Mouse (Mus musculus) left cerebral cortex, adult 9 months (tissue): ENCODE results near the gene Scn8a.

Source experiments
- DNase-seq, 2 experiments: peaks; one replicate each; pipeline ENCODE4 v3.0.0; 2022; ENCODE audit warnings: low spot score in 2 of 2

Gene Scn8a

DNA sequence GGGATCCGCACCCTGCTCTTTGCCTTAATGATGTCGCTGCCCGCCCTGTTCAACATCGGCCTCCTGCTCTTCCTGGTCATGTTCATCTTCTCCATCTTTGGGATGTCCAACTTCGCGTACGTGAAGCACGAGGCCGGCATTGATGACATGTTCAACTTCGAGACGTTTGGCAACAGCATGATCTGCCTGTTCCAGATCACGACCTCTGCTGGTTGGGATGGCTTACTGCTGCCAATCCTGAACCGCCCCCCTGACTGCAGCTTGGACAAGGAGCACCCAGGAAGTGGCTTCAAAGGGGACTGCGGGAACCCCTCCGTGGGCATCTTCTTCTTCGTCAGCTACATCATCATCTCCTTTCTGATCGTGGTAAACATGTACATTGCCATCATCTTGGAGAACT lies 170.0 kb downstream of the Scn8a start:
- DNase-seq: no peak

DNA sequence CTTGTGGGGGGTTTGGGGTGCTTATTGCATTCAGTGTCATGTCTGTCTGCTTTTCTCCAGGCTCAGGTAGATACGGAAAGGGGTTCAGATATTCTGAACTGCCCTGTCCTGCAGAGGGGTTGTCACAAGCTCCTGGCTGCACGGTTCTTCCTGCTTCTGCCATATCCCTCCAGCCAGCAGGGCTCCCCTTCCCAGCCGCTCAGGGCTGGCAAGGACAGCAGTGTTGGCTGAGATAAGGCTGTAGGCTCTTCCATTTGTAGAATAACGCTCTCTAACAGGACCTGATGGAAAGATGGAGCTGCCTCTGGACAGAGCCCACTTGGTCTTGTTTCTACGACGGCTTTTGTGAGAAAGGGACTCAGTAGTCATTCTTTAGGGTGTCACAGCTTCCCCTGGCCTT lies 172.3 kb downstream of the Scn8a start:
- DNase-seq: no peak

DNA sequence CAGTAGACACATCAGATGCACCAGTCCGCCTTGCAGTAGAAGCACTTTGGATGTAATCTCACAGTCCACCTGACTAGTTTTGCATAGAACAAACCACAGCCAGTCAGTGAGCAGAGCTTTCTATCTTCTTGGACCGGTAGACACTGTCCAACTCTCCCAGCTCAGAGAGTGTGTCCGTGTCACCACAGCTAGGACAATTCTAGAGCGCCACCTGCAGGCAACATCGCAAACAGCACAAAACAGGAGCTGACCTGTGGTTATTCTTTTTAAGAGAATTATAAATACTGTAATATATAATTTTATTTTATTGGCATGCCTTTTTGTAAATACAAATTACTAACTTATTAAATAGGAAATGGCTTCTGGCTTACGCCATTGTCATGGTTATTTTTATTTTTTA lies 173.0 kb downstream of the Scn8a start:
- peak in 1 of 2 experiments; percentile 82 for DNase-seq

DNA sequence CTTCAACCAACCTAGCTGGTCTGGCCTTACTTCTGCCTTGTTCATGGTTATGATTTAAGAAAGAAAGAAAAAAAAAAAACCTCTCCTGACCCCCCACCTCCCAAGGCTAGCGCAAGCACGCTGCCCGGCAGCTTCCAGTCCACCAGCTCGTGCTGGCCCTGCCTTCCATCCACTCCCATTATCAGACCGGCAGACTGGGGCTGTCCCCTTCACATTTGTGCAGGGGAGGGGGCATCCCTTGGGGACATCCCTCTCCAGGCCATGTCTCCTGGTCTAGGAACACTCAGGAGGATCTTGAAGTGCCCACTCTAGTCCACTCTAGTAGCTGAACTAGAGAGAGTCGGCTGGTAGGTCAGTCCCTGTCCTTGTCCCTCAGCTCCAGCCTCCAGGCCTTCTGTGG lies 174.9 kb downstream of the Scn8a start:
- DNase-seq: no peak

DNA sequence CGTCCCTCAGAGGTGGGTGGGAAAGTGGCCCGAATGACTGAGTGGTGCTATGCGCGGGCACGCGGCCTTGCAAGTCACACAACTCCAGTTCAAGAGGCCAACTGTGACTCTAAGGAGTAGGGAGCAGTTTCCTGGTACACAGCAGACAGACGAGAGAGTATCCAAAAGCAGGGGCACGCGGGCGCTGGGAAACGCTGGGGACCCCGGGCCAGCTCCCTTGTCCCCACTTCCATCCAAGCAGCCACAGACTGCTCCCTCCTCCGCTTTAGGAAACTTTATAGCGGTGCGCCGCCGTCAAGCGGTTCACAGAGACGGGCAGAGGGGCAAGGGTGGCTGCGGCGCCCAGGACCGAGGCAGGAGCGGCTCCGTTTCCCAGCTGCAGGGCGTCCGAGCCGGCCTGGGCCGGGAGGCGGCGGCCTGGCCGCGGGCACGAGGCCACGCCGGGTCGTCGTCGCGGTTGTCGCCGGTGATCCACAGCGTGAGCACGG lies 176.4 kb downstream of the Scn8a start:
- no peak for DNase-seq

DNA sequence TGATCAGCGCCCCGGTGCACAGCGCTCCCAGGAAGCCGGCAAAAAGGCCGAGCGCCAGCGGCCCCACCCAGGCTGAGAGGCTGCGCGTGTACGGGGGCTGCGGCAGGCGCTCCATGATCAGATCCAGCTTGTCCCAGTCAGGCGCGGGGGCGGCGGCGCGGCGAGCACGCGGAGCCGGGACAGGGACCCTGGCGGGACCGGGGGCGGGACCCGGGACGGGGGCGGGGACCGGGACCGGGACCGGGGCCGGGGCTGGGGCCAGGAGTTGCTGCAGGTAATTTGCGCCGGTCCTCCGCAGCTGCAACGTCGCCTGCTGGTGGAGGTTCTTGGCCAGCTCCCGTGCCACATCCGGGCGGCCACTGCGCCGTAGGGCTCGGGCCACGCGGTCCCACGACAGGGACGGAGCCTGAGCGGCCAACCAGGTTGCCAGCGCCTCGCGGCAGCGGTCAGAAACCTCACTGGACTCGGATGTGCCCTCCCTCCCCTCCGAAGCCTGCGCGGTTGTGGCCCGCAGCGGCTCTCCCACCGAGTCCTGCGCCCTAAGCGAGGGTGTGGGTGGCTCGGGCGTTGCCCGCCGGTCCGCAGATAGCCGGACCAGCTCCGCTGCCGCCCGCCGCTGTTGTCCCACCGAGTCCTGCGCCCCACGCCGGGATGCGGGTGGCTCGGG lies 177.0 kb downstream of the Scn8a start:
- peak in 1 of 2 experiments; percentile 33 for DNase-seq

DNA sequence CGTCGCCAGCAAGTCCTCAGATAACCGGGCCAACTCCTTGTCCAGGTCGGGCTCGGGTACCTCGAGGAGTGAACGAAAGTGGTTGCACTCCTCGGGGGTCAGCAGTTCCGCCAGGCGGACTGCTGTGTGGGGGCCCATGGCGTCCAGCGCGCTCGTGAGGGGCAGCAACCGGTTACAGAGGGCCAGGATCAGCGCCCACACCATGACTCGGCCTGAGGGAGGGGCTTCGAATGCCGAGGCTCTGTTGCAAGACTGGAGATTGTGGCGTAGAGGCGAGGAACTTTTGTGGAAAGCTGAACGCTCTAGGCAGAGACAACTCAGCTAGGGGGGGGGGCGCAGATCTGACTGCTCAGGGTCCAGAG lies 177.5 kb downstream of the Scn8a start, which contains the start of gene Gm47841:
Gene Gm47841, minus strand, starts transcription at position 204 of the 362 bp plus-strand sequence.
- DNase-seq: no peak

DNA sequence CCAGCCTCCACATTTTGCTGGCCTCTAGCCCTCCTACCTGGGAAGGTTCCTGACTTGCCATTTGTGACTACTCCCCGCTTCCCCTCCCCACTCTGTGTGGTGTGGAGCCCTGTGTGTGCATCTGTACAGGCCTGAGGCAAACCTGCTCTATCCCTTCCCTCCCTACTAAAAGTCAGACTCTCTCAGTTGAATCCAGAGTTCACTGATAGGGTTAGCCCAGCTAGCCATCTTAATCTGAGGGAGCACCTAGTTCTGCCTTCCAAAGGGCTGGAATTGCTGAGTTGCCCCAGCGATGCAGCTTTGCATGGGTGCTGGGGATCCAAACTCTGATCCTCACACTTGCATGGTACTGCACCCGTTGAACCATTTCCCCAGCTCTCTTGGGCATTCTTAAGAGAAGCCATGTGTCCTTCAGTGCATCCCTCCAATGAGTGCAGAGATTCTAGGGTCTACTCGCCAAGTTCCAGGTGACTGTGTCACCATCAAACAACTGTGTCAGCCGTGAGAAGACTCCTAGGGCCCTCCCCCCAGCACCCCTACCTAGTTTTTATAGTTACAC lies 178.8 kb downstream of the Scn8a start:
- DNase-seq: no peak

DNA sequence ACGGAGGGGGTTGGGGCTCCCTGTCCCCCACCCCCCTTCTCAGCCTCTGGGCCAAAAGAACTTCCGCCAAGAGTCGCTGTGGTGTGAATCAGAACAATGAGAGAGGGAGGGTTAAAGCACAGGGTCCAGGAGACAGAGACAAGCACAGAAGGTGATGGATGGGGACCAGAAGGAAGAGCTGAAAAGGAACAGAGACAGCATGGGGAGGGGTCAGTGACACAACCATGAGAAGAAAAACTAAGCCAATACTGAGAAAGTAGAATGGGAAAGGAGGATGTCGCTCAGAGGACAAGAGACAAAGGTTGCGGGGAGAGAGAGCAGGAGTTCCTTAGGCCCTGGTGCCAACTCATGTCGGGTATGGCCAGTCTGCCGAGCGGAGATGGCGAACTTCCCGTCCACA lies 182.2 kb downstream of the Scn8a start:
- no peak for DNase-seq

DNA sequence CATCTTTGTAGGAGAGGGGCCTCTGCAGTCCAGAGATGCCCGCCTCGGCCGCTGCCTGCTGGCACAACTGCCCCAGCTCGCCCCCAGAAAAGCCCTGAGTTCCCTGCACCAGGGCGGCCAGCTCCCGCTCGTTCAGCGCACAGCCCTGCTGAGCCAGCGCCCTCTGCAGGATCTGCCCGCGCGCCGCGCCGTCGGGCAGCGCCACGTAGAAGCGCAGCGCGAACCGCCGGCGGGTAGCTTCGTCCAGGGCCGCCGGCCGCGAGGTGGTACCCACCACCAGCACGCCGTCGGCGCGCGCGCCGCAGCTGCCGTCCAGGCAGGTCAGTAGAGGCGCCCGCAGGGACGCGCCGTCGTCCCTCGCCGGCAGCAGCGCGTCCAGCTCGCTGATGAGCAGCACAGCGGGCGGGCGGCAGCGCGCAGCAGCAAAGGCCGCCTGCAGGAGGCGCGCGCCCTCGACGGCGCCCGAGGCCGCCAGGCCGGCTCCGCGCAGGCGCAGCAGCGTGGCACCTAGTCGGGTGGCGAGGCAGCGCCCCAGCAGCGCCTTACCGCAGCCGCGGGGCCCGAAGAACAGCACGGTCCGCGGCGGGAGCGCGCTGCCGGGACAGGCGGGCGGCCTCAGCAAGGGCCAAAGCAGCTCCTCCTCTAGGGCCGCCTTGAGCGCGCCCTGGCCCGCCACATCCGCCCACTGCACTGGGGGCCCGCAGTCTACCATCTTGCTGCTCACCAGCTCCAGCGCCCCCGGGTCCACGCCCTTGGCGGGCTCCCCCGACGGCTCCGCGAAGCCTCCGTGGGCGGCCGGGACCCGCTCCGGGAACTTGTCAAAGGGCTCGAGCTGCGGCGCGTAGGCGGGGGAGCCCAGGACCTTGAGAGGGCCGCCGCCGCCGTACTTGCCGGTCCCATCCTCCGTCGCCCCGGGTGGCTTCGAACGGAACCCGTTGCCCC lies 183.2 kb downstream of the Scn8a start:
- no peak for DNase-seq

DNA sequence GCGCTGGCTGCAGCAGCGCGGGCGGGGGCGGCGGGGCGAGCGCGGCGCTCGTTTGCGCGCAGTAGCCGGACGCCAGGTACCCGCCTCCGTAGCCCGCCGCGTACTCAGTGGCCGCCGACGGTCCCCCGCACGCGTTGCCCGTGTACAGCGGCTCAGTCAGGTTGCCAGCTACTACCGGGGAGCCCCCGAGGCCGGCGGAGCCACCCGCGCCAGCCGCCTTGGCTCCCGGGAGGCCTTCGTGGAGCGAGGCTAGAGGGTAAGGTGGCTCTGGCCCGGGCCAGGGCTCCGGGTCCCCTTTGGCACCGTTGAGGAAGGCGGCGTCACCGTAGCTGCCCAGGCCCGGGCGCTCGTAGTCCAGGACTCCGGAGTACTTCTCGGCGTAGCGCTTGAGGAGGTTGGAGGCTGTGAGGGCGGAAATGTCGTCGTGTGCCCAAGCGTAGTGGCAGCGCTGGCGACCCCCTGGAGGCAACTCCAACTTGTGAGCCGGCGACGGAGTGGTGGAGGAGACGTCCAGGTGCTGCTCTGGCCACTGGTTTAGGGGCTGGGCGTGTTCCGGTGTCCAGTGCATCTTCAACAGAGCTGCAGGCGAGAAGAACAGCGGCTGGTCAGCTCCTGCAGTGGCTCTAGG lies 184.3 kb downstream of the Scn8a start:
- no peak for DNase-seq

DNA sequence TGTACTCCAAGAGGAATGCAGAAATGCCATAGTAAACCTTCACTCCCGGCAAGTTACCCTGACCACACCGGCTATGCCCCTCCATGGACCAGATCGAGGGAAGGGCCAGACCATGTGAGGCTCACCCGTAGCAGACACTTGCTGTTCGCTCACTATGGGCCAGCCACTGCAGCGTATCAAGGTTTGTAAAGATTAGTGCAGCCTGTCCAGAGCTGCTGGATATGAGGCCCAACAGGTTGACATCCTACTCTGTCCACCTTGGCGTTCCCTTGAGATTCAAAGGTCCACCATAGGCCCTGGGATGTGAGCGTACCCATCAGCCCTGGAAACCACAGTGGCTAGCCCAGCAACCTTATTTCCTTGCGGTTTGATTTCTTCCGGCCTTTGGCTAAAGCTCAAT lies 184.9 kb downstream of the Scn8a start:
- DNase-seq: no peak

DNA sequence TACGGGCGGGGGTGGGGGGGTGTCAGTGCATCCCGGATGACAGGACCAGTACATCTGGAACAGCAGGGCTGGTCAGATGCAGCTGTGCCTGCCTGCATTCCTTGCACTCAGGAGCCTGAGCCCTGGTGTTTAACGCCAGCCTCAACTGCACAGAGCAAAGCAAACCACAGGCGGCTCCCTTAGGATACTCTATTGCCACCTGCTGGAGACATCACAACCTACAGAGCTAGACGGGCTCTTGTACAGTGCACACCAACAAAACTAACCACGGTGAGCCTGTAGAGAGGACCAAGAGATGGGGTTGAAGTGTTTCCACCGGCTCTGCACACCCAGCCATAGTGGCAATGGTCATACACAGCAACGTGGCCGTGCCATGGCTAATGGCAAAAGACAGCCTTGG lies 186.6 kb downstream of the Scn8a start:
- peak in 1 of 2 experiments; percentile 69 for DNase-seq

DNA sequence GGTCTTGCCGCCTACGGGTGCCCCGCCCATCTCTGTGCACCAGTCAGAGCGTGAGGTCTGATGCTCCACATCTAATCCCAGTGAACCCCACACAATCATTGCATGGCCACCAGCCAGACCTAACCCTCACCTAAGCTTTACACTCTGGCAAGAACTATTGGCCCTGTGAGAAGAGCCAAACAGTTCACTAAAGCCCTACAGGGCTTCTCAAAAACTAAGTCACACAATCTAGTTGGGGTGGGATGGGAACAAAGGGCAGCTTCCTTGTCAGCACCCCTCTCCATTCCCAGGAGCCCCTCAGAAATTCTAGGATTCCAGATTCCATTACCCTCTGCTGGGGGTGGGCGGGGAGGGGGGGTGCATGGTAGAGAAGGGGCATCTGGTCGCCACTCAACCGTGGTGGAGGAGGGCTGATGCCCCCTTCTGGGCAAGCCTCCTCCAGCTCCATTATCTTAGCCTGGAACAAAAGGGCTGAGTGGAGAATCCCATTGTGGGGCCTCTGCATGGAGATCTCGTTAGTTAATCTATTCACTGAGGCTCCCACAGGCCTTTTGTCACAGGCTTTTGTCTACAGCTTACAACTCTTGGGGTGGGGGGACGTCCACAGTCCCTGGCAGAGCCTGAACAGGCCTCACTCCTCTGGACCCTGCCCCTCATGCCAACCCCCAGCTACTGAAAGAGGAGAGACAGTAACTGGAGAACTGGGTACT lies 190.1 kb downstream of the Scn8a start:
- DNase-seq: no peak

DNA sequence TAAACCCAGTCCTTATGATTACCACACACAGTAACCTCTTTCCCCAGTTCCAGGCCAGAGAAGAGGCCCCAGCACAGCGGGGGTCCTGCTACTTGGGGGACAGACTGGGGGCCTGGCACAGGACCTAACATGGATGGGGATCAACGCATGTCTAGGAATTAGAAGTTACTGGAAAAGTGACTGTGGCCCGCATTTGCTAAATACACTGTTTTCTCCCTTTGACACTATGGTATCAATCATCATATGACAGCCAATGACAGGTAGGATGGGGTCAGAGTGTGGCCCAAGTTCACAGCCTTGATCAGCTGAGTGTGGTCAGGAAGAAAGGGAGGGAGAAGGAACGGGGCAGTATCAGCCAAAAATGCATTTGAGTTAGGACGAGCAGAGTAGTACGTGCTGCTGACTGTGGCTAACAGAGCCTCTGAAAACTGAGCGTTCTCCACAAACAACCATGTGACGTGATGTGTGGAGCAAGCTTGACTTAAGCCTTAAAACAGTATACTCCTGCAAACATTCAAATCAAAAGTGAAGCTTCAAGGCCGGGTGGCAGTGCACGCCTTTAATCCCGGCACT lies 190.7 kb downstream of the Scn8a start:
- DNase-seq: no peak

DNA sequence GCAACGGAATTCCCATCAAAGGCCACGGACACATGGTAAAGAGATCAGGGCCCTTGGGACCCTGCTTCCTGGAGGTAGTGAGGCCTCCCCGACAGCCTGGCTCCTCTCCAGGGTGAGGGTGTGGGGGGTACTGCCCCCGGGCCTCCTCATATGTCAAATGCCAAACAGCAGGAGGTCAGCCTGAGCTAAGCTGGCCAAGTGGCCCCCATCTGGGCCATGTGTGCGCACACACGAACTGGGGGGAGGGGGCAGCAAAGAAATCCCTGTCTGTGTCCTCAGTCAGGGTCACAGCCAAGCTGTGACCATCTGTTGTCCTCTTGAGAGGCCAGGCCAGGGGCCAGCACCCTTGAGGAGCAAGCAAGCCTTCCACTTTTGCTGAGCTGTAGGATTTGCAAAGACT lies 195.4 kb downstream of the Scn8a start:
- DNase-seq: no peak

DNA sequence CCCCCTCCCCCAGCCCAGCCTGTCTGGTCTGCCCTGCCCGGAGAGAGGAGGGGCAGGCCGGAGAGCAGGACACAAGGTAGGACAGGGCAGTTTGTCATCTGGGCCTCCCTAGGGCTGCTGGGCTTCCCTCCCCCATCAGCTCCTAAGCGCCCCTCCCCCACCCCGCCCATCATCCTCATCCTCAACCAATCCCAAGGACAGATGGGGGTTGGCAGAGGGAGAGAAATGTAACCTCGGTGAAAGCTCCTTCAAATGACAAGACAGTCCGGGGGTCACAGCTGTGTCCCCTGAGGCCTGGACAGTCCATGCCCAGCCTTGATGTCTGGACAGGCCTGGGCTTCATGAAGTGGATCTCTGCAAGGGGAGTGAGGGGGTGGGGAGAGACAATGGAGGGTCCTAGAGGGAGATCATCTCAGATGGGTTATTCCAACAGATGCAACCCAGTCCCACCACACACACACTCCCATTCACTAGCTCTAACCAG lies 196.7 kb downstream of the Scn8a start:
- DNase-seq: no peak

DNA sequence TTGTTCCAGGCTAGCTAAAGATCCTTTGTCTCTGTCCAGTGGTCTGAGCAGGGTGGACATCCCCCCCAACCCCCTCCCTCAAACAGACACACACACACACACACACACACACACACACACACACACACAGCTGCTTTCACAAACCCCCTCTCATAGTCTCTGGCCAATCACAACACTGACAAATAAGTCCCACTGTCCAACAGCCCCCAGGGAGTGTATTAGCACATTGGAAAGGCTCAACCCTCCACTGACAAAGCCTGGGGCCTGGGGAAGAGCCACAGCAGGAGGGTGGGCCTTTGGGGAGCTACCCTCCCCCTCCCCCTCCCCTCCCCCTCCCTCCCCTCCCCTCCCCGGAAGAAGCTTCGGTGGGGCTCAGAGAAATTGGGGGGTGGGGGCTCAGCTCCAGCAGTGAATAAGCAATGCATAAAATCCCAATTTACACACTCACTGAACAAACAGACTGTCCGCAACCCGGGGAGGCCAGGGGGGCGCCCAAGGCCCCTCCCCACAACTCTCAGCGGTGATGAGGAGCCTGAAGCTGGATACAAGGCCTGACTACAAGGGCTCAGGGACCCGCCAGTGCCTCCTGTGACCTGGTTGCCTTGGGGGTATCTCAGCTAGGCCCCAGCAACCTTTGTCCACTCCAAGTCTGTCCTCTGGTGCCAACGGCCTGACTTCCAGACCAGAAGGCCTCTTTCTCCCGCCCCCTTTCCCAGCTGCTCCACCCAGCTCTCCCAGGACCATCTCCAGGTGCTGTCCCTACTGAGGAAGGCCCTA lies 197.4 kb downstream of the Scn8a start:
- DNase-seq: no peak

DNA sequence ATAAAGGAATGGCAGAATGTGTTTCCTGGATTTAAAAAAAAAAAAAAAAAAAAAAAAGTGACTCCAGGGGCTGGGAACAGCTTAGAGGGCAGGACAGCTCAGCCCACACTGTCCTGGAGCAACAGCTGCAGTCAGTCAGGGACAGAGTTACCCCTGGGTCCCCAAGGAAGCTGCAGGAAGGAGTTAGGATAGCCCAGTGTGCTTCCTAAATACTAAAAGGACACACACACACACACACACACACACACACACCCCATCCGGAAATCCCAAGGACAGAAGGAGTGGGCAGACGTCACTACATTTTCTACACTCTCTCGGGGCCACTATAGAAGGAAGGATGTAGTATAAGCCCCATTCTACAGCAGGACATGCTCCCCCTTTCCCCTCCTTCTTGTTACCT lies 198.4 kb downstream of the Scn8a start:
- DNase-seq: no peak

DNA sequence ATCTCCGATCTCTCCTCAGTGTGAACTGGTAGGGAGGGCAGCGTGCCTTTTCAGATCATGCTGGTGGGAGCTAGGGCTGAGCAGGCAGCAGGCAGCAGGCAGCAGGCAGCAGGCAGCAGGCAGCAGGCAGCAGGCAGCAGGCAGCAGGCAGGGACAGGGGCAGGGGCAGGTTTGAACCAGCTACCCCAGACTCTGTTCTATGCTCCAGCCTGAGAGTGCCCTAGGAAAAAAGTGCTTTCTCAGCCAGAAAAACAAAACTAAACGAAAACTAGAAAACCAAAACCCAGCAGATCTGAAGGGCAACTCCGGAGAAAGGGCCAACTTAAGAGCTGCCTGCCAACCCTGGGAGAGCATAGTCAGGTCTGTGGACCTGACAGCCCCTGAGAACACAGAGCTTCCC lies 199.0 kb downstream of the Scn8a start:
- no peak for DNase-seq
